Mouse (Mus musculus) large intestine, adult 2 months (tissue): Measurements from ENCODE around the gene Spon1. TPM values are rescaled to one million over a fixed set of nuclear protein-coding genes. Genes with fewer than 3 reads are reported as not detected.

Source experiments
- DNase-seq: peaks from one replicate; pipeline ENCODE4 v3.0.0-alpha.2; 2012; ENCODE audit warnings: low read depth, low spot score
- WGBS: fragments of 180-500 bp; shearing (Covaris S2); methylation state at CpG from one replicate; pipeline ENCODE4 v1.1.7; 2018; 5-methylcytosine and 5-hydroxymethylcytosine counted together
- polyA plus RNA-seq: library from polyadenylated mRNA; depleted of rRNA; stranded (reverse); fragments of >200 nt; gene quantifications from 2 replicates; pipeline ENCODE4 v1.2.3, GENCODE M21; 2012

Spon1 gene
- polyA plus RNA-seq, 1 experiment: 2.2 TPM

GRCm38 (mm10) chr7:114028828-114029227 lies 263.0 kb downstream of the Spon1 start:
- WGBS: 92% methylated on average over 5 of the region's 5 CpGs
- DNase-seq: no peak

- 70% methylated on average over 6 of the region's 6 CpGs for WGBS
- DNase-seq: no peak
Measured at GRCm38 (mm10) chr7:114029596-114029995, 263.8 kb downstream of the Spon1 start.

GRCm38 (mm10) chr7:114037237-114037636 lies 271.4 kb downstream of the Spon1 start:
- DNase-seq: no peak
- 78% methylated on average over 4 of the region's 4 CpGs for WGBS

GRCm38 (mm10) chr7:114041349-114041748 lies 275.6 kb downstream of the Spon1 start:
- 96% methylated on average over 4 of the region's 4 CpGs for WGBS
- DNase-seq: no peak

- DNase-seq: no peak
- WGBS: 59% methylated on average over 26 of the region's 26 CpGs
Measured at GRCm38 (mm10) chr7:114042973-114043928, 277.5 kb downstream of the Spon1 start.

GRCm38 (mm10) chr7:114043929-114044549 lies 278.2 kb downstream of the Spon1 start:
- 34% methylated on average over 6 of the region's 6 CpGs for WGBS
- DNase-seq: no peak

GRCm38 (mm10) chr7:114045814-114046213 lies 280.0 kb downstream of the Spon1 start:
- 15% methylated on average over 2 of the region's 2 CpGs for WGBS
- no peak for DNase-seq

- 47% methylated on average over 4 of the region's 4 CpGs for WGBS
Measured at GRCm38 (mm10) chr7:114053720-114054119, 287.9 kb downstream of the Spon1 start.

GRCm38 (mm10) chr7:114058166-114058565 lies 292.4 kb downstream of the Spon1 start:
- WGBS: 91% methylated on average over 16 of the region's 16 CpGs
- no peak for DNase-seq

More at GRCm38 (mm10) chr7:114053720-114054119, 287.9 kb downstream of the Spon1 start:
- no peak for DNase-seq

GRCm38 (mm10) chr7:114058927-114059441 lies 293.2 kb downstream of the Spon1 start:
- no peak for DNase-seq
- WGBS: 86% methylated on average over 6 of the region's 6 CpGs

GRCm38 (mm10) chr7:114060445-114060844 lies 294.6 kb downstream of the Spon1 start:
- WGBS: 93% methylated on average over 6 of the region's 6 CpGs
- no peak for DNase-seq

GRCm38 (mm10) chr7:114062451-114062850 lies 296.7 kb downstream of the Spon1 start:
- 47% methylated on average over 1 of the region's 1 CpGs for WGBS
- no peak for DNase-seq

- WGBS: 37% methylated on average over 8 of the region's 8 CpGs
- no peak for DNase-seq
Measured at GRCm38 (mm10) chr7:114063534-114063933, 297.7 kb downstream of the Spon1 start.

- 57% methylated on average over 6 of the region's 6 CpGs for WGBS
- no peak for DNase-seq
Measured at GRCm38 (mm10) chr7:114063966-114064365, 298.2 kb downstream of the Spon1 start.

- DNase-seq: no peak
- 27% methylated on average over 11 of the region's 11 CpGs for WGBS
Measured at GRCm38 (mm10) chr7:114065407-114066185, 299.8 kb downstream of the Spon1 start.

GRCm38 (mm10) chr7:114066529-114067178 lies 300.9 kb downstream of the Spon1 start:
- WGBS: 13% methylated on average over 14 of the region's 14 CpGs
- peak; percentile 96 for DNase-seq

- no peak for DNase-seq
- WGBS: 64% methylated on average over 11 of the region's 11 CpGs
Measured at GRCm38 (mm10) chr7:114068956-114069533, 303.2 kb downstream of the Spon1 start.

GRCm38 (mm10) chr7:114069726-114070457 lies 304.1 kb downstream of the Spon1 start:
- DNase-seq: no peak
- WGBS: 43% methylated on average over 11 of the region's 11 CpGs
